Mouse (Mus musculus) cerebellum, adult 11 months (tissue): ENCODE measurements around the gene Zmynd8.
"Not testable (repeated sequence)": the region's sequence is repeated elsewhere in the genome, so short reads cannot be mapped to it uniquely, and the experiment has no call there.

Source experiments
- DNase-seq: peaks from one replicate; pipeline ENCODE4 v3.0.0; 2022

The Zmynd8 gene

DNA sequence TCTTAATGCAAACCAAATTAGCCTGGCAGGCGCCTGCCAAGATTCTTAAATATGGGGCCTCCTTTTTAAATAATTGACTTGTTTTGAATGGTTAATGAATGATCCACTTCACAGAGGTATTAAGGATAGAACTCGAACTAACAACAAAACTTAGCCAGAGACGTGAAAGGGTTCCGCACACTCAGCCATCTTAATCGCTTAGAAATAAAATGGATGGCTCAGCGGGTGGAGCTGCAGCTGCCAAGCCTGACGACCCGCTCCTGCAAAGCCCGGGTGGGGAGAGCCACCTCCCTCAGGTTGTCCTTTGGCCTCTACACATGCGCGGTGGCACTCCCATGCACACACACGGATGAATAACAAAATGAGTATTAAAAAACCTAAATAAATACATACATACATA is 70.0 kb downstream of the Zmynd8 start:
- DNase-seq = no peak

DNA sequence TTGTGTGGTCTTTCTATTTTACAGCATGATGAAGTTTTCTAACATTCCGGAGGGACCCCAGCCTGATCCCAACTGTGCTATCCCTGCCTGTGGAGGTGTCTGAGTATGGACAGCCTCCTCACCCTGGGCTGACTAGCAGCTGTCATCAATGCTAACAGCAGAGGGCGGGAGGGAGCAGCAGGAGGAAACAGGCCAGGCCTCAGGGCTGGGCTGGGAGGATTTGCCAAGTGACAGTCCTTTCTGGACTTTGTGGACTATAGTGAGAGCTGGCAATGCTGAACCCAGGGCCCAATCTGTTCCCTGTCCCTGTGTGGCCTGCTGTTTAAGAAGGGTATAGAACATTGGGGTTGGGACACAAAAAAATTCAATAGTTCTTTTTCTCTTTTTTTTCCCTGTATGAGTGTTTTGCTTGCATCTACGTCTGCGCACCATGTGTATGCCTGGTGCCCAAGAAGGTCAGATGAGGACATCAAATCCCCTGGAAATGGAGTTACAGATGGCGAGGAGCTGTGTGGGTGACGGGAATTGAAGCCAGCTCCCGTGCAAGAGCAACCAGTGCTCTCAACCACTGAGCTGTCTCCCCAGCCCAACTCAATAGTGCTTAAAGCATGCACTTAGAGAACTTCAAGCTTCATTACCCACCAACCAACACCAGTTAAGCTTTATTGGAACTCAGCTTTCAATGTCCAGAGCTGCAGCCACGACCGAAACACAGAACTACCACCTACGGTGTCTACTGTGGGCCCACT is 72.7 kb downstream of the Zmynd8 start:
- peak; percentile 90 for DNase-seq

DNA sequence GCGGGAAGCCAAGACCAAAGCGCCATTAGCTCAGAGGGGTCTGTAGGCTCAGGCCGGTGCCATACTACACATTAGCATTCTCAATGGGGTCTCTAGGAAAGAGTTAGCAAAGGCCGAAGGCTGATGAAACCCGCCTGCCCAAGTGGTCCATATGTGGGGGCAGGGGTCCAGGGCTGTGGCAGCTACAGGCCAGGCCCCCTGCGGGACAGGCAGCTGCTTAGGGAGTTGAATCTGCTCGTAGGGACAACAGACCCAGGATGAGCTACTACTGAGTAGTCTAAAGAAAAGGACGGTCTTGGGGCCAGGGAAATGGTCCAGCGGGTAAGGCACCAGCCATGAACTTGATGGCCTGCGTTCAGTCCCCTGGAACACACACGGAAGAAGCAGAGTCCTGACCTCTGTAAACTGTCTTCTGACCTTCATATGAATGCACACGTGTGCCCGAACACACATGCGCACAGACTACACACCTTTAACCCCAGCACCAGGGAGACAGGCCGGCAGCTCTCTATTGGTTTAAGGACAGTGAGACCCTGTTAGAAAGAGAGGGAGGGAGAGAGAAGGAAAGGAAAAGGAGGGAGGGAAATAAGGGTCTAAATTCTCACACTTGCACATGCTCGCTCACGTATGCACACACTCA is 73.4 kb downstream of the Zmynd8 start:
- DNase-seq = no peak

DNA sequence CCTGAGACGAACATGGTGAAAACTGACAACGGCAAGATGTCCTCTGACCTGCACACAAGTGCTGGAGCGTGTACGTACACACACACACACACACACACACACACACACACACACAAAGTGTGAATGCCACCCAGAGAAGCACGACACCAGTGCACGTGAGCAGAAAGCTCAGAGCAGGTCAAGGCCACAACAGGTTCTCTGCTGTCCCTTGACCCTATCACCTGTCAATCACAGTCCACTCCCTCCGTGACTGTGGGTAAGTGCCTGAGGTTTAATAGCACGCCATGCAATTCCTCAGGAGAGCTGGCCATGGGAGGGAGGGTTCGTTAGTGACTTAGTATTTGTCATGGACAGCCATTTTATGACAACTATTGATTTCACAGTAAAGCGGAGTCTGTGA is 74.0 kb downstream of the Zmynd8 start:
- DNase-seq = no peak

DNA sequence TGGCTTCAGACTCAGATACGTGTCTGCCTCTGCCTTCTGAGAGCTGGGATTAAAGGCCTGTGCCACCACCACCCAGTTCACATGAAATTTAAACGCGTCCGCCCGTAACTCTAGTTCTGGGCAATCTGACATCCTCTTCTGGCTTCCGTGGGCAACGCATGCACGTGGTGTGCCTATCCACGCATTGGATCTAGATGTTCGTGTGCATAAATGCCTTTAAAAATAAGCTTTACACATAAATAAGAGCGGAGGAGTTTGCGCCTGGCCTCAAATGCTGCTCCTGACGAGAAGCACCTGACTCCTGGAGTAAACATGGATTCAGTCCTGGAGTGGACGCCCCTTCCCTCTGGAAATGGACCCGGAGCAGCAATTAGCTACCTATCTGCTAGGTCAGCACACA is 76.3 kb downstream of the Zmynd8 start:
- no peak for DNase-seq

DNA sequence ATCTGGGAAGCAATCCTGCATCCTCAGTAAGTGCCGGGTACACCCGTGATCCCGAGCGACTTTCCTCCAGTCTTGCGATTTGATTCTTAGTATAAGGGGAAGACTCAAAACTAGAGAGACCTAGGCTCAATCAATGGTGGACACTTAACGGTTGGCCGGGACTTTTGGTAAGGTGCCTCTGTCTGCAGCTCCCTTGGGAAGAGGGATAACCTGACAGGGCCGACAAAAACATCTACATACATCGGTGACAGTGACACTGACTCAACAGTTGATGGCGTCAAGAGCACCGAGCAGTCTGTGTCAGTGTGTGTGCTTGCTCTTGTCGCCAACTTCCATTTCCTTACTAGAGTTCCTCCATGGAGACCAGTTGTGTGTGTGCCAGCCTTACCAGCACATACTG is 77.1 kb downstream of the Zmynd8 start:
- no peak for DNase-seq

DNA sequence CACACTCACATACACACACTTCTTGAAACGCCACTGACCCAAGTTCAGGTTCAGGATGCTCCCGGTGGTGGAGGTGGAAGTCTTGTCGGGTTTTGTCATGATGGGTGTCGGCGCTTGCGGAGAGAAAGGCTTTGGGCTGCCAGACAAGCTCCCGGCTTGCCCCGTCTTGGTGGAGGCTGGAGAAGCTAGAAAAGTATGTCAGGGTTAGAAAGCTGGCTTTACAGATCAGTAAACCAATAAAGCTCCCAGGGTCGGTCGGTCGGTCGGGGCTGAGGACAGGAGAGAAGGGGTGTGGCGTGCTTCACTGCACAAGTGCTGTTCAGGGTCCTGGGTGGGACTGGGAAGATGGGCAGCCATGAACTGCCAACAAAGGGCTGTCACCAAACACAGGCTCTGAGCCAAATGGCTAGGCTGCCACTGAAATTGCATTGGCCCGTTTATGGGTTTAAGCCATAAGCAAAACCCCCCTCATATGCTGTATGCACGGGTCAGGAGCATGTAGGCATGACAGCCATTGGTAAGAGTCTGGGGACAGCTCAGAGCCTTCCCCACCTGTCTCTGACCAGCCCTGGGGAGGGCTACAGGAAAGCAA is 78.2 kb downstream of the Zmynd8 start:
- no peak for DNase-seq

DNA sequence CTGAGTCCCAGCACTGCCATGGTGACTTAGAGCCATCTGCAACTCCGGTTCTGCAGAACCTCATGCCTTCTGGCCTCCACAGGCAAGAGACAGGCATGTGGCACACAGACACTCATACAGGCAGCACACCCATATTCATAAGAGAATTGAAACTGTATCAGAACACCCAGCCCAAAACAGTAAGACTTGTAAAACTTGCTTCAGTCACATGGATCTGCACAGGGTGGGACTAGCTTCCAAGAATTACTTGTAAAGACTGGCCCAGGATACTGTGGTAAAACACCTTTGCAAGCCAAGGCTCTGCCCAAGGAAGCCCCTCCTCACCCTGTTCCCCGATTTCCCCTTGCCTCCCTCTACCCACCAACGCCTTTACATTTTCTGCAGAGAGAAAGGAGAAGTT is 78.7 kb downstream of the Zmynd8 start:
- DNase-seq = no peak

DNA sequence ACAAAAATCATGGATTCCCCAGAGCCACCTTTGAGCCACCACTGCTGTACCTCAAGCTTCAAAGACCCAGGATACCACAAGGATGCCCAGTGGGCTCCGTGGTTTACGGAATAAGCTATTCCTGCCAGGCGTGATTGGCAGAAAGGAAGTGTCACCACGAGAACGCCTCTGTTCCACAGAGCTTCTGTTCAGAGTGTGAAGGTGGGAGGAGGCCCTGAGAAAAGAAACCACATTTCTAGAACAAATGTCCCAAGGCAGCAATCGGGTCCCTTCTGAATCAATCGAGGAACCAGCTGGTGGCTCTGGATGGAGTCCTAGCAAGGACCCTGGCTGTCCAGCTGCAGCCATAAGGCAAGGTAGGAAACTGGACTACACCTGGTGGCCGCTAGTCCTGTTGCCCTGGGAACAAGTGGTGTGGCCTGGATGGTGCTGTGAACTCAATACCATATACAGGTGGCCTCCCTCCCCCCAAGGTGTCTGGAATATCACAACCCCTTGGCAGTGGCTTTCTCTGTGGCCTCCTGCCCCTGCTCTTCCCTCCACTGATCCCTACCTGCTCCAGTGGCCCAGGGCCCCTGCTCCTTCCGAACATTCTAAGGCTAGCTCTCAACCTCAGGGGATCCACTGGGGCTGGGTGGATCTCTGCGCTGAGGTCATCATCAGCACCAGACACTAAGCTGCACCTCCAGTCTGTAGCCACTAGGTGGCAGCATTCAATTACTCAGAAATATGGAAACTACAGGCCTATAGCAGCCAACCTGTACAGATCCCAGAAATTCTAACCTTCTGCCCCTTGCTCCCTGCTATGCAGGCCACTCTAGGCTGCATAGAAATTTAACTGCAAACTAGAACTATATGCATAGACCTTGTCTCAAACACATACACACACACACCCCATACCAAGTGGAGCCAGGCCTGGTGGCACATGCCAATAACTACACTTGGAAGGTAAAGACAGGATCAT is 79.5 kb downstream of the Zmynd8 start:
- peak; percentile 67 for DNase-seq

DNA sequence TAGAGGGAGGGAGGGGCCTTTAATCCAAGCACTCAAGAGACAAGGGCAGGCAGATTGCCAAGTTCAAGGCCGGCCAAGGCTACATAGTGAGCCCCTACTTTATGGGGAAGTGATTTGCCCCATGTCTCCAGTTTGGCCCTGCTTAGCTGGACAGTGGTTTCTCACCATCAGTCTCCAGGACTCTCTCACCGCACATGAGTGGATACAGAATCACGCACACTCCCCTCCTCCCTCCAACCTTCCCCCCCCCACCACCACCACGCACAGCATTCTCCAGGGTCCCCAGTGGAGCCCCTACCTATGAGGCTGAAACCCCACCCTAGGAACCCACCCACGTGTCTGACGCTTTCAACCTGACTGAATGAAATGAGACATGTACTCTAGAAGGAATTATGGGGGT is 80.2 kb downstream of the Zmynd8 start:
- no peak for DNase-seq

DNA sequence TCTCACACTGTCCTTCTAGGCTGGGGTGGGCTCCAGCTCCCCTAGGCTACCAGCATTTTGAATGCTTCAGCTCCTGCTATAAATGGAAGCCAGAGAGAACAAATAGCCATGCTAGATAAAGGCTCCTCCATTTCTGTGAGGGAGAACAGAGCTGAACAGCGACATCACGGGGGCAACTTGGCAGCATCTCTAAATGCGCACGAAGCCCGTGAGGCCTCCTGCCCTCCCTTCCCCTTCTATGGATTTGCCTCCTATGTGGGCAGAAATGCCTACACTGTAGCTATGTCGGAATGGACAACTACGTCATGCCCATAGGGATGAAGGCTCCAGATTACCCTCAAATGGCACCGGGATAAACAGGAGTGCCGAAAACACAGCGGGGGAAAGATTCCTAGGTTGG is 81.4 kb downstream of the Zmynd8 start:
- no peak for DNase-seq

DNA sequence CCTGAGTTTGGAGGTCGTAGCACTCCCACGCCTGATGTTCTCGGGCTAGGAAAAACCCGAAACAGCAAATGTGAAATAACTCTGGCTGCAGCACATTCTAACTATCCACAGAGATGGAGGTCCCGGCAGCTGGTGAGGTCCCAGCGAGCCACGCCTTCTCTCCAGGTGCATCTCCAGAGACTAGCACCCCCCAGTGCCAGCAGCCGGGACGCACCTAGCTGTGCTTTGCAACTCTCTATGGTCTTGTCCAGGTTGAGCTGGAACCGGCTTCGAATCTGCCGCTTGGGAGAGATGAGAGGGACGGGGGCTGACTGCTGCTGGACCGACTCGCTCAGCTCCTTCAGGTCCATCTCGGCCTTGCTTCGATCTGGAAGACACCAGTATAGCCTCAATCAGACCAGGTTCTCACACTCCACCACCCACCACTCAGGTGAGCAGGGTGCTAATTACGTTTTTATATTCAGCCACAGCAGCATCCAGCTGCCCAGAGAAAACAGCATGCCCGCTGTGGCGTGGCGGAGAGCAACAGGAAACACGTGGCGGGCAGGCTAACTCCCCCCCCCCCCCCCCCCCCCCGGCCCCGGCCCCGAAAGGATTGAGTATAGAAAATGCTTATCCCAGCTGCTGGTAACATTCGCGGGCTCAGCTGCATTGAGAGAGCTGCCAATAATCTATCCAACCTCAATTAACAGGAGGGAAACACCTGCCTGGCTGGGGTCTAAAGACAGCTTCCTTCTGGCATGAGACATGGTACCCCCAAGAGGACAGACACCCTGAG is 83.5 kb downstream of the Zmynd8 start:
- no peak for DNase-seq

DNA sequence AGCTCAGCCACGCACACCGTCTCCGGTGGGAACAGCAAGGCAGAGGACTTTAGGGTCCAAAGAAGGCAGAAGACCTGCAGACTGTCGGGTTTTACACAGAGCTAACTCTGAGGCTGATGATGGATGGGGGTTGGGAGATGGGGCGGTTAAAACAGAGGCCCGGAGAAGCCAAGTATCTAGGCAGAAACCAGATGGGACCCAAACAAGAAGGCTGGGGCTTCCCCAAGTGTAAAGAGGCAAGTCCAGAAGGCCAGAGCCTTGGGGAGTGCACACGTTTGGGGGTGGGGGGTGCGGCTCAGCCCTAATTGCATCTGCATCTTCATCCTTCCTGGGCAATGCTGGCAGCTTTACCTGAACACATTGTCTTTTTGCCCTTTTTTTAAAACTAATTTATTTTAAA is 85.9 kb downstream of the Zmynd8 start:
- no peak for DNase-seq

DNA sequence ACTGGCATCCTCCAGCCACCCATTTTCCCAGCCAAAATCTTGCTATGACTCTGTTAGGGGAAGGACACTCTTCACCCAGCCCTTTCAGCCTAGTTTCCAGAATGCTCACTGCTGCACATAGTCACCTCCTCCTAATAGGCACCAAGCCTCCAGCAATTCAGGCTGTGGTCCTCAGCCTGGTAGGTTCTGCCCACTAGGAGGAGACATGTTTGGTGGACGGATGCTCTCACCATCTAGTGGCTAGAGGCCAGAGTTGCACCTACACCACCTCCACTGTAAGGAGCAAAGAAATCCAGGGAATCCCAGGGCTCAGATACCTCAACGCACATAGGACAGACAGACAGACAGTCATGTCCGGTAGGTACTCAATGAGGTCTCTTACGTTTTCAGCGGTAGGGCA is 87.3 kb downstream of the Zmynd8 start:
- no peak for DNase-seq

DNA sequence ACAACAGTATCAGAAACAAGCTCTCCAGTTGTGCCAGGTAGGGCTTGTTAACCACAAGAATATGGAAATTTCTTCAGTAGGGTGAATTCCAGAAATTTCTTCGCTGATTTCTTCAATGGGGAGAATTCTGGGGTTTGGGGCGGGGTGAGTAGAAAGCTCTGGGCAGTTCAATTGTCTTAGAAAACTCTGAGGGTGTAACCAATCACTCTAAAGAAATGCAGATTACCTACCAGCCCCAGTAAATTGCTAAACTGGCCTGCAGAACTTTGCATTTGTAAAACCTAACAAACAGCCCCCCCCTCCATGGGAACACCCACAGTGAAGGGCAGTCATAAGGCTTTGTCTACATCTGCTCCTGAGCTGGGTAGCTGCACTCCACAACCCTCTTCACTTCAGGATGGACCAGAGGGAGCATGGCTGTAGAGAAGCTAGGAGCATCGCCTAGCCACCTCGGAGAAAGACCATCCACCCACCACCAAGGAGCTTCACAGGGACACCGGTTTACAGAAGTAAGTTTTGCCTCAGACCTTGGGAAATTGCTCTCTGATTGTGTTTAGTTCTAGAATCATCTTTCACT is 88.8 kb downstream of the Zmynd8 start:
- DNase-seq = no peak

DNA sequence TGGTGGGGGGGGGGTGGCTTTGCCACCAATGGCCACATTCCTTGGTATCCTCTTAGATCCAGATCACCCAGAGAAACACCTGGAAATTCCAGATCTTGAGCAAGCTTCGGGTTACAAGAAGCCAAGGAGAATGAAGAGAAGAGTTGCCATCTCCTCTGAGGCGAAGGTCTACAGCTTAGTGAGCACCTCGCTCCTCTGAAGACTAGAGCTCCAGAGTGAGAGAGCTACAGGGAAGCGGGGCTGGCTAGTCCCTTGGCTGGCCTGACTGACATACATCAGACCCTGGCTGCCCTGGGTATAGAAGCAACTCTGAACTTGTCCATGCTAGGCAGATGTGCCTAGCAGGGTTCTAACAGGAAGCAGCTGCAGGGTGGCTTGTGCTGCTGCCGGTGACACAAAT is 89.7 kb downstream of the Zmynd8 start:
- no peak for DNase-seq

DNA sequence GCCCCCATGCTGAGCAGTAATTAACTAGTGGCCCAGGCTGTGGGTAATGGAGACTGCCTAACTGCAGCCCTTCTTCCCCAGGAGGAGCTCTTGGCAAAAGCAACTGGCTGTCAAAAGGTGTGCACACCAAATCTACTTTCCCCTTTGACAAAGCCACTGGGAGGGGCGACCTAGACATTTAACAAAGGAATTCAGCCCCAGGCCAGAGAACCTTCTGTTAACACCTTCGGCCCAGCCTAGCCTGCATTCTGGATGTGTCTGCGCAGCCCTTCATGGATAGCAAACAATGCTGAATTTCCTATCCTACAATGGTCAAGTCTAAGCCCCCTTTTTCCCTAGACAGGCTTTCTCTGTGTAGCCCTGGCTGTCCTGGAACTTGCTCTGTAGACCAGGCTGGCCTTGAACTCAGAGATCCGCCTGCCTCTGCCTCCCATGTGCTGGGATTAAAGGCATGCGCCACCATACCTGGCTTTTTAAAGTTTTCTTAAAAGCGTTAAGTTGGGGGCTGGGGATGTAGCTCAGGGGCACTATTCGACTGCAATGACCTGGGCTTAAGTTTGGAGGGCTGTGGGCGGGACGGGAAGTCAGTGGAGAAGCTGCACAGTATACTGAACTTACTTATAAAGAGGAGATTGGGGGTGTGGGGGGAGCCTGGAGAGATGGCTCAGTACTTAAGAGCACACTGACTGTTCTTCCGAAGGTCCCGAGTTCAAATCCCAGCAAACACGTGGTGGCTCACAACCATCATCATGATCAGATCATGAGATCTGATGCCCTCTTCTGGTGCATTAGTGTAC is 90.4 kb downstream of the Zmynd8 start:
- no peak for DNase-seq

DNA sequence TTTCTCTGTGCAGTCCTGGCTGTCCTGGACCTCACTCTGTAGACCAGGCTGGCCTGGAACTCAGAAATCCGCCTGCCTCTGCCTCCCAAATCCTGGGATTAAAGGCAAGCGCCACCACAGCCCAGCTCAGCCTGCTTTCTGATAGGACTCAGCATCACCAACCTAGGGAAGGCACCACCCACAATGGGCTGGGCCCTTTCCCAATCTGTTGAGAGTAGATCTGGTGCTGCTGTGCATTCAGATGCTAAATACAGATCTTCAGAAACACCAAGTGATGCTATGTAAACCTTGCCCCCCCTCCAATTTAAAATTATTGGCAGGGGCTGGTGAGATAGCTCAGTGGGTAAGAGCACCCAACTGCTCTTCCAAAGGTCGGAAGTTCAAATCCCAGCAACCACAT is 98.6 kb downstream of the Zmynd8 start:
- DNase-seq = not testable (repeated sequence)

DNA sequence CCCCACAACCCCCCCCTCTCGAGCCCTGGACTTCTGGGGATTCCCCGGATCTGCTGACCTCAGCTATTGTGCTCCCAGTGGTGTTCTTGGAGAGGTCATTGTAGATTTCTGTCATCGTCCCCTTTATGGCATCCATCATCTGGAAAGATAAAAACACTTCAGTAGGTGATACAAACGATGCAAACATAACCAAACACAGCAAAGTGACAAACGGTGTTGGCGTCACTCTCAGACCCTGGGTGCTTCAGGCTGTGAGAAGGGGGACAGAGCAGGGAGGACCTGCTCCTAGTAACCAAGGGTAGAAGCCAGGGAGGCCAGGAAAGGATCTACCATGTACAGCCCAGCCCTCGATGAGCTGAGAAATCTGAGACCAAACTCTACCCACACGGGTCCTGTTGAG is 100.9 kb downstream of the Zmynd8 start:
- no peak for DNase-seq

DNA sequence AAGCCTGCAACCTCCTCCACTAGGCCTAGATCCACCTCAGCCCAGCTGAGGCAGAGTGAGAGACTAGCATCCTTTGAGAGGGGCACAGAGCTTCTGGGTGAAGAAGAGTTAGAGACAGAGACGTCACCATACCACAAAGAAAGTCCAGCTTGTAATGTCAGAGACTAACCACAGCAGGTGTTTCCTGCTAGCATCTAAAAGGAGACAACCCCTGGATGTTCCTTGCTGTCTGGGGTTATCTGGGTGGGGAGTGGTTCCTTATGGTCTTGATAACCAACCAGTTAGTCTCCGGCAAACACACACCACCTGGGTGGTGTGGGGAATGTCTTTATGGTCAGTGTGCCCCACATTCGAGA is 105.6 kb downstream of the Zmynd8 start:
- DNase-seq = no peak
